Mouse (Mus musculus) heart, adult 2 months (tissue): Measurements from ENCODE around the gene Smg5.

ENCODE experiments used
- CTCF ChIP-seq: fragments of 200-600 bp; IDR thresholded peaks from 2 replicates; pipeline ENCODE4 v1.8.1; 2022; ENCODE audit warnings: antibody characterized with exemption, mild to moderate bottlenecking, moderate library complexity
- POLR2A ChIP-seq: fragments of 200-500 bp; IDR thresholded peaks from 2 replicates; pipeline ENCODE4 v1.6.1; 2011; ENCODE audit warnings: mild to moderate bottlenecking, low read depth, low read length, control low read depth; ENCODE audit not compliant: insufficient read depth

GRCm38 (mm10) chr3:88359989-88360388 is 23.9 kb downstream of the Smg5 start:
- no peak for TF ChIP-seq CTCF
- no peak for TF ChIP-seq POLR2A
